Mouse (Mus musculus) stomach, postnatal 0 days (tissue): ENCODE results near the gene Pnp.

Experiments used
- CTCF ChIP-seq: IDR thresholded peaks from 2 replicates; pipeline ENCODE4 v1.5.1; 2016; ENCODE audit warnings: antibody characterized with exemption, low read depth, mild to moderate bottlenecking, moderate library complexity
- EP300 ChIP-seq: optimal IDR thresholded peaks from 2 replicates; pipeline ENCODE3; 2016; ENCODE audit warnings: antibody characterized with exemption

DNA sequence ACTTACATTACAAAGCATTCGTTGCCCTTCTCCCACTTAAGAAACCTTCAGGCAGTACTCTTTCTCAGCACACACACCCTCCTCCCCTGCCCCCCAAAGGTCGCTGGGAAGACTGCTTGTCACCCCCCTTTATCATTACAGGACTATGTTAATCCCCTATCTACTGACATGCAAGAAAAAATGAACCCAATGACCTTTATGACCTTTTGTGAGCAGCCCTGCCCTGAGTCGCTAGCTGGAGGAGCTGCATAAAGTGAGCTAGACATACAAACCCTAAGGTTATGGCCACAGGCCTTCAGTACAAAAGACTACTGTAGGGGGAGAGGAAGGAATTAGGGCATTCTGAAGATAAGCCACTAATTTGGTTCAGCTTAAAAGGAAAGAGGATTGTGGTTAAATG lies 19.5 kb upstream of the Pnp start:
- TF ChIP-seq CTCF (no peak), EP300 (no peak)
